Mouse (Mus musculus): ENCODE results near the gene Polr2j. TPM values are rescaled to one million over a fixed set of nuclear protein-coding genes. Genes with fewer than 3 reads are reported as not detected.

The Polr2j gene
- total RNA-seq (2023) = 62.0 TPM

GRCm38 (mm10) chr5:136115891-136116783 lies at the start of gene Polr2j:
TSS of gene Polr2j (plus strand) at chr5:136116631.

GRCm38 (mm10) chr5:136083669-136084107 lies 32.7 kb upstream of the Polr2j start, which contains the start of gene Rasa4:
TSS of gene Rasa4 (plus strand) at chr5:136083916.

GRCm38 (mm10) chr5:136135571-136136291 lies 19.3 kb downstream of the Polr2j start, which contains the start of the genes Lrwd1 and Alkbh4:
TSS of gene Lrwd1 (minus strand) at chr5:136136074.
TSS of gene Alkbh4 (plus strand) at chr5:136136146.

GRCm38 (mm10) chr5:136170512-136171362 lies 54.3 kb downstream of the Polr2j start, which contains the start of gene Orai2:
TSS of gene Orai2 (minus strand) at chr5:136170713.

Other genes starting within 250 kb of the Polr2j start
- gene Hspb1, start 228.7 kb upstream of the Polr2j start, total RNA-seq (2023) = 6.5 TPM
- 64.6 TPM for gene Ywhag, start 182.0 kb upstream of the Polr2j start, total RNA-seq (2023)
- gene Ssc4d, start 142.1 kb upstream of the Polr2j start, total RNA-seq (2023) = not detected
- gene Zp3, start 136.5 kb upstream of the Polr2j start, total RNA-seq (2023) = not detected
- gene Dtx2, start 121.8 kb upstream of the Polr2j start, total RNA-seq (2023) = 31.4 TPM
- gene Upk3b, start 78.1 kb upstream of the Polr2j start, total RNA-seq (2023) = 4.7 TPM
- not detected for gene Upk3bl, start 62.1 kb upstream of the Polr2j start, total RNA-seq (2023)
- gene Rasa4, start 32.7 kb upstream of the Polr2j start, total RNA-seq (2023) = 5.8 TPM
- gene Lrwd1, start 19.4 kb downstream of the Polr2j start, total RNA-seq (2023) = 42.5 TPM
- 28.5 TPM for gene Alkbh4, start 19.5 kb downstream of the Polr2j start, total RNA-seq (2023)
- 207 TPM for gene Orai2, start 54.1 kb downstream of the Polr2j start, total RNA-seq (2023)
- gene Prkrip1, start 82.3 kb downstream of the Polr2j start, total RNA-seq (2023) = 30.5 TPM
- gene Sh2b2, start 129.9 kb downstream of the Polr2j start, total RNA-seq (2023) = 0.56 TPM